Mouse (Mus musculus): ENCODE measurements at regions not wholly inside any gene's neighbourhood (a gene's known extent, or its start where the extent isn't known, plus 50 kb on each side); places are given as distances from the start of the nearest gene placed in this dataset.
A peak's percentile ranks its signal among the peaks of the same experiment; 100 is the strongest.

DNA sequence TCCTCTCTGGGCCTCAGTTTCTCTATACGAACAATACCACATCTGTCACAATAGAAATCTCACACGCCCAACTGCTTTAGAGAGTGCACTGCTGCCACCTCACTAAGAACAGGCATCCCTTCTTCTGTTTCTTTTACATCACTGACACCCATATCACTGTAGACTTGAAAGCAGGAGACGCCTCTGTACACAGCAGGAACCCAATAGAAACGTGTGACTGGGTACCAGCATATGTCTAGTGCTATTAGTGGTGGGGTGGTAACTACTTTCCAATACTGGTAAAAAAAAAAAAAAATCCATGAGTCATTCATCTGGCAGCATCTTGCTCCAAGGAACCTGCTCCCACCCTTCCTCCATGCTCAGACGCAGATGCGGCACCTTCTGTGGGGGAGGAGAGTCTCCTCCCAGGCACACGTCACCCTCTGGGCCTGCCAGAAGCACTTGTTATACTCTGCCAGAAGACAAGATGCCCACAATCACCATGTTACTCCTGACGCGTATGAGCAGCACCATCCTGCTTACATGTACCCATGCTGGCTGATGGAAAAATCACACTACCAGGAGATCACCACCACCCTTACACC is 151.3 kb upstream of the Plxna4 start:
- intact Hi-C loops (cut with DNase I), result no loop called here
- DNase-seq, result no peak

DNA sequence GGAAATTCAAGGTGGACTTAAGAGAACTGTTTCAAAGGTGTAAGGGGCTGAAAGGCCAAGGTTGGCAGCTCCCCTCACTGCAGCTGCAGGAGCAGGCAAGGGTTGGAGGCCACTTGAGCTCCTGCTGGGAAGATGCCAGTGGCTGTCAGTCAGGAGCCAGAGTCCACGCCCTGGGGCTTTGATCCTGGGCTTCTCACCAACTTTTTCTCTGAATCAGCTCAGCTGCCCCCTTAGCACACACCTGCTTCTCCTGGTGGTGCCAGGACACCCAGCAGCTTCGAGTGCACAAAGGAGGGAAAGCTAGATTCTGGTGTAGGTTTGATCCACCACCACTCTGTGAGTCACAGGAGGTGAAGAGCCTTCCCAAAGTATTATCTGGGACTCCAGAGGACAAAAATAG is 140.7 kb upstream of the Plxna4 start:
- intact Hi-C loops (cut with DNase I), result no loop called here
- peak; percentile 18 to 24 for DNase-seq

DNA sequence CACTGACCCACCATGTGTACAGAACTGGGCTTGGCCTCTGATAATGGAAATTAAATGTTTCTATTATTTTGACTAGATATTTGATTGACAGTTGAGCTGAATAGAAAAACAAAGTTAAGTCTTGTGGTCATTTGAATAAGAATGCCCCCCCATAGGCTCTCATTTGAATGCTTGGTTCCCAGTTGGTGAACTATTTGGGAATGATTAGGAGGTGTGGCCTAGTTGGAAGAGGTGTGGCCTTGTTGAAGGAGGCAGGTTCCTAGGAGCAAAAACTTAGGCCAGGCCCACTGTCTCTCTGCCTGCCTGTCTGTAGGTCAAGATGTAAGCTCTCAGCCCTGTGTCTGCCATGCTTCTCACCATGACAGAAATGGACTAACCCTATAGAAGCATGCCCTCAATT is 138.6 kb upstream of the Plxna4 start:
- DNase-seq, result no peak
- intact Hi-C loops (cut with DNase I), result no loop called here

DNA sequence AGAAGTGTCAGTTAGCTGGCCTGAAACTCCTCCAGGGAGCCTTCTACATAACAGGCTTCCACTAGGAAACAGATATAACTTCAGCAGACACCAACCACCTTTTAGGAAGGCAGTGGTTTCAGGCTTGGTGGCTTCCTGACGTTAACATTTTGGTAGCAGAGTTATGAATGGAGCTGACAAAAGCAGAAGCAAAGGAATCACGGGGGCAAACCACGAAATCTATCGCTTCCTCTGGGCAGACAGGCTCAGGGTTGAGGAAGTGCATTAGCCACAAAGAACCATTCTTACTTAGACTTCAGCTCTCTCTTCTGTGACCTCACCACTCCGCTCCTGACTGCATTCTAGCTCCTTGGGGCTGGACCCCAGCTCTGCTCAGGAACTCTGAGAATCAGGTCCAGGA is 129.9 kb upstream of the Plxna4 start:
- DNase-seq, result no peak
- intact Hi-C loops (cut with DNase I), result no loop called here

DNA sequence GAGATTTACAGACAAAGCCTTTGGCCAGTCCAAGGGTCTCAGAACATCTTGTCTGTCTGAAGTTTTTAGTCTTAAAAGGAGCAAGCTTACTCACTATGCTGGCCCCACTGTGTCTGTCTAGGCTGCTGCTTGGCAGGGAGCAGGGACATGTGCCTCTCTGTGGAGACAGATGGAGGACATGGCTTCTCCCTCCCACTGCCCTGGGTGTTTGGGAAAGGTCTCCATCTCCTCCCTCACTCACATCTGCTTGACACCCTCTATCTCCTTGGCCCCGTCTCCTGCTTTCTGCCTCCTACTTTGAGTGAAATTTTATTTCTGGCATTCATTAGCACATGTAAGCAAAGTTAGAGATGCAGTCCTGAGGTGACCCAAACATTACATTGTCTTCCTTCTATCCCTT is 127.1 kb upstream of the Plxna4 start:
- DNase-seq, result no peak
- intact Hi-C loops (cut with DNase I), result no loop called here

DNA sequence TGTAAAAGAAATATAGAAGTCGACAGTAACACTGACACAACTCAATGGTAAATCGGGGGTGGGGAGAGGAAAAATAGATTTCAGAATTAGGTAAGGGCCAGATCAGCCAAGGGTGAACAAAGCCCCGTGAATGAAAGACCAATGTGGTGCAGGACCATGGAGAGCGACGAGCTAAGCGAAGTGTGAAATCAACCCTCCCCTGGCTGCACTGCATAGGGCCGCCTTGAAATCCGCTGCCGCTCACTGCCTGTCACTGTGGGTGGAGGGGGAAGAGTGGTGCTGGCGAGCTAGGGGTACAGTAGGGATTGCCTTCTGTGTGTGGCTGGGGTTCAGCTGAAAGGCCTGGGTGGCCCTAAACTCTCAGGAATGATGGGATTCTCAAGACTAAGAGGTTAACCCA is 122.2 kb upstream of the Plxna4 start:
- intact Hi-C loops (cut with DNase I), result no loop called here
- DNase-seq, result peak in 1 of 2 experiments; percentile 4

DNA sequence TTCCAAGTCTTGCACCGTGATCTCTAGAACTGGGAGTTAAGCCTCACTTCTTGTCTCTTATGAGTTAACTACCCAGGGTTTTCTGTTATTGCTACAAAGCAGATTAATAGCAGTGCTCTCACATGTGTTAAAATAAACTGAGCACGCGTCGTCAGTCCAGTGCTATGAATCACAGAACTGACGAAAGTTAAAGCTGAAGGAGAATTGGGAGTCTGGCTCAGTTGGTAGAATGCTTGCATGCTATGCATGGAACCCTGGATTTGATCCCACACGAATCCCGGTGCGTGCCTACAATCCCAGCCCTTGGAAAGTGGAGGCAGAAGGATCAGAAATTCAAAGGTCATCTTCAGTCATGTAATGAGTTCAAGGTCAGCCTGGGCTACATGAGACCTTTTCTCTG is 121.6 kb upstream of the Plxna4 start:
- intact Hi-C loops (cut with DNase I), result loop anchor here (10.0 kb wide), 1 partner anchor 415 kb away; no protein-coding TSS in a partner anchor
- DNase-seq, result no peak

DNA sequence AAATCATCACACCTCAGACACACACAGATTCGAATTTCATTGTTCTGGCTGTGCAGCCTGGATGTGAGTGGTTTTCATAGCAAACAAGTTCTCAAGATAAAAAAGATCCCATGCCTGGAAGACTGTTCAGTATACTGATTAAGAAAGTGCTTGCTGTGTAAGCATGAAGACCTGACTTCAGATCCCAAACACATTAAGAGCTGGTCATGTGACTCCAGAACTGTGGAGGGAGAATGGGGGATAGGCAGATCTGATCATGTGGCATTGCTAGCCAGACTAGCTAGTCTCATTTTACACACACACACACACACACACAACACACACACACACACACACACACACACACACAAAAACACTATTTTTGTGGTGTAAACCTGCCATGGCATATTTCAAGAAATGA is 119.4 kb upstream of the Plxna4 start:
- intact Hi-C loops (cut with DNase I), result loop anchor here (10.0 kb wide), 1 partner anchor 417 kb away; no protein-coding TSS in a partner anchor
- DNase-seq, result no peak

DNA sequence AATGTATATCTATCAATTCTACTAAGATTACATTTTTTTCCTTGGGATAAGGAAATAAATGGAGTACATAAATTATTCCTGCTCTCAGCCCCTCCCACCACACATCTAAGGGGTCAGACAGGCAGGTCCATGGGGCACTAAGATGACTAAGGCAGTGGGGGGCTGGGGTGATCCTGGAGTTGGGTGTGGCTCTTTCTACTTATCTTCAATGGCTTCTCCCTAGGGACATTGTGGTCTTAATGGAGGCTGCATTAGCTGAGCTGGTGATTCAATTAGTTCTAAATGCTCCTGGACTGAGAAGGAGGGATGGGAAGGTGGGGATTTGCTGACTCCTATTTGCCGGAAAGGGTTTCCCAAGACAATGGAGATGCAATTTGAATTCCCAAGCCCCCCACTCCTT is 118.4 kb upstream of the Plxna4 start:
- DNase-seq, result no peak
- intact Hi-C loops (cut with DNase I), result loop anchor here (10.0 kb wide), 1 partner anchor 418 kb away; no protein-coding TSS in a partner anchor

DNA sequence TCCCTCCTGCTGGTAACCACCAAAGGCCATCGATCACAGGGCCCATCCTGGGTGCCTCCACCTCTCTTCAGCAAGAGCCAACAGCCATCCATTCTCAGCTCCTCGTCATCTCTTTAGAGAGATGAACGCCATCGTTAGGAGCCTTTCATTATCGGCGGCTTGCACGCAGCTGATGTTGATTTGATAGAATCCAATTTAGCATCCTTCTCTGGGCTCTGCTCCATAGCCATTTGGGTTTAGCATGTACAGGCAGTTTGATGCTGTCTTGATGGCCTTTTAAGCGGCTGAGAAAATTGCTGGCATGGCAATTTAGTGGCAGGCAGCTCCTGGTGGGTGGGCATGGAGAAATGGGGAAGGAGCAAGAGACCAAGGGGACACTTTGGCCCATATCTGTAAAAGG is 115.5 kb upstream of the Plxna4 start:
- intact Hi-C loops (cut with DNase I), result loop anchor here (10.0 kb wide), 1 partner anchor 421 kb away; no protein-coding TSS in a partner anchor
- no peak for DNase-seq

DNA sequence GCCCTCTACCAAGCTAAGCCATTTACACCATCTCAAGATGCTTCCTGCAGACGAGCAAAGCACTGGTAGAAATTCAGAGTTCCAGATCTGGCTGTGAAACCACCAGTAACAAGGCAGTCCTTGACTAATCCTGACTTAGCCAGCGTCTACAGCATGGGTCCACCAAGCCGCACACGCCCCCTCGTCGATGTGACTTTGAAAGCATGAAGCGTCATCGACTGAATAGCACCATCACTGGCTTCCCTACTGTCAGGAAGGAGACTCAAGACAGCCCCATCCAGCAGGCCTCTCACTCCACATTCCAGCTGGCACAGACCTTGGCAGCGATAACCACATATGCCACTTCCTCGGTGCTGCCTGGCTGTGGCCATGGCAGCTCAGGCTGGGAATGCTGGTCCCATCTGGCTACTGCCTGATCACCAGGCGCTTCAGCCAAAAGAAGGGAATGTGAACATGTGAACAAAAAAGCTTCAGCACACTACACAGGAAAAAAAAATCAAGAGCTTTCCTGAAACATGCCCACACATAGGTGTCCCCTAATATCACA is 114.3 kb upstream of the Plxna4 start:
- DNase-seq, result no peak
- intact Hi-C loops (cut with DNase I), result loop anchor here (10.0 kb wide), 1 partner anchor 422 kb away; no protein-coding TSS in a partner anchor

DNA sequence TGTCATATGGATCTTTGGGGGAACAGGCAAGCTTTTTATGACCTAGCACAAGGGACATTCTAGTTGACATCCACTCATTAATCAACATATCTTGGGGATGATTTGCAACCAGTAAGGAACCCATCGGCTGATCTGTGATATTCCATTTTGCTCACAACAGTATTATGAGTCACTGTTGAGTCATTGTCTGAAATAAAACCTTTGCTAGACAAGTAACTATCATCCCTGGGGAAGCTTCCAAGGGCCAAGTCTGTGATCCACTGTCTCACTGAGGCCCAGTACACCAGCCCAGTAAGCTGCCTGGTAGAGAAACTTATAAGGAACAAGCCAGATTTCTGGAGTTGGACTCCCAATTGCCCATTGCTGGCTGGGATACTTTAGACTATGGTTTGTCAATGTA is 111.8 kb upstream of the Plxna4 start:
- intact Hi-C loops (cut with DNase I), result loop anchor here (10.0 kb wide), 1 partner anchor 425 kb away; no protein-coding TSS in a partner anchor
- DNase-seq, result no peak

DNA sequence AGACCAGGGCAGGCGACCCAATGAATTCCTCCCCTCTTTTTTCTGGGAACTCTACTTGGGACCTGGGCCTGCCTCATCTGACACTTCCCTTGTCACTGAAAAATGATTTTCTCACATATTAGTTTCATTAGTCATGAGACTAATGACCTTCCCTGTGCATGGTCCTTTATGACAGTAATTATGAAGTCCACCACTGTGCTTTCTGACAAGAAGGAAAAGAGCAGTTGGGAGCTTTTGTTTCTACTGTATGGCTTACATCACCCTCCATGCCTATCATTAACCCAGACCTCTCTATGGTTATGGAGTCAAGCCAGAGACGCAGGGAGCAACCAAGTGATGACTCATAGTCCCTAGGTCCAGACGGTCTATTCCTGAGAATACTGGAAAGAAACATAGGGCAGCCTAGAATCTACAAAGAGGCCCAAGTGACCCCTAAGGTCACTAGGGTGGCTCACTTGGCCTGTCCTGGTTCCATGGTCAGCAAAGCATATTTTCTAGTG is 109.8 kb upstream of the Plxna4 start:
- DNase-seq, result no peak
- intact Hi-C loops (cut with DNase I), result no loop called here

DNA sequence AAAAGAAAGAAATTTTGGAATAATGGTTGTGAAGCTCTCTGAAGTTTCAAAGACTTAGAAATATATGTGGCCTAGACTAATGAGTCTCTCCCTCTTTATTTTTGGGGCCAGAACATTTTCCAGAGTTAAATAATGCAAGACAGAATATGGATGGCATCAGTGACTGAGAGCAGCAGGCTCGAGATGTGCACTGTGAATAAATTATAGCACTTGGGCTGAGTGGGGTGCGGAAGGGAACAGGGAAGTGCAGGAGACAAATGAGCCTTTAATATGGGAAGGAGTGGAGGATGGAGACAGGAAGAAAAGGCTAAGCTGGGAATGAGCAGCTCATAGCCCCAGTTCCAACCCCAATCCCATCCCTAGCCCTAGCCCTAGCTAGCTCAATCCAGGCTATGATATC is 108.0 kb upstream of the Plxna4 start:
- intact Hi-C loops (cut with DNase I), result no loop called here
- DNase-seq, result no peak

DNA sequence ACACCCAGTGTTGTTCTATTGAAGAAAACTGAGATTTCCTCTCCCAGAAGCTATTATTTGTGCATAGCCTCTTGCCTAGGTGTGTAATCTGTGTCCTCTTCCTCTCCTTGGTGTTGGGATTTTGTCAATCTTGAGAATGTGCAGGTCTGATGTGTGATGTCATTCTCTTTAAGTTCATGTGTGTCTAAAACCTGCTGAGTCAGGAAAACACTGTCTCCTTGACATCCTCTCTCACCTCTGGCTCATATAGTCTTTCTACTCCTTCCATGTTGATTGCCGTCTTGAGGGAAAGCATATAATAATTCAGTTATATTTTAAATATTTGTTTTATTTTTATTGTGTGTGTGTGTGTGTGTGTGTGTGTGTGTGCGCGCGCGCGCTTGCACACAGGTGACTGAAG is 84.6 kb upstream of the Plxna4 start:
- no peak for DNase-seq
- intact Hi-C loops (cut with DNase I), result no loop called here

DNA sequence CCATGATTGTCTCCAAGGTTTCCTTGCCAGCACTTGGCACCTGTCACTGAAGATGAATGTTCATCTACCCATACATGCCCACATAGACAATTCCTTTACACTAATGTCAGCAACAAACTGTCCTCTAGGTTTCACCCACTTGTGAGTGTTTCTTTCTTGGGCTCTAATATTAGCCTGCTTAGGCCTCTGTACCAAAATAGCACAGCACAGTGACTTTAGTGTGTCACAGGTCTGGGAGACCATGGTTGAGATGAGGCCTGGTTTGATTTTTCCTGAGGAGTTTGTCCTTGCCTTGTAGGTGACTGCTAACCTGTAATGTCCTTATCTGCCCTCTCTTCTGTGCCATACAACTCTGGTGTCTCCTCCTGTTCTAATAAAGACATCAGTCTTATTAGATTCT is 71.8 kb upstream of the Plxna4 start:
- DNase-seq, result no peak
- intact Hi-C loops (cut with DNase I), result no loop called here

DNA sequence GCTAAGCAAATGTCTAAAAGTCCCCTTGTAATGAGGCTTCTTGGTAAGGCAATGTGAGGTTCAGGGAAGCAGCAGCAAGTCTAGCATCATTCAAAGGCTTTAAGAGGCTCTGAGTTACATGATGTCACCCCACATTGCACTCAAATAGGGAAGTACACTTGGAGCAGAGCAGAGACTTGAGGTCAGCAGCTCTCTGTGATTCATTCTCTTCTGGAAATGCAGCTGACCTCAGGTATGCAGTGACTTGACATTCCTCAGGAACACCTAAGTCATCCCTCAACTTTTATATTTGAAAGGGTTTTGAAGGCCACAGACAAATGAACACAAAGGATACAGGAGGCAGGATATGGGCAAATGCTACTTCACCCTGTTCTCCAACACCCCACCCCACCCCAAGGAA is 69.4 kb upstream of the Plxna4 start:
- intact Hi-C loops (cut with DNase I), result no loop called here
- DNase-seq, result no peak

DNA sequence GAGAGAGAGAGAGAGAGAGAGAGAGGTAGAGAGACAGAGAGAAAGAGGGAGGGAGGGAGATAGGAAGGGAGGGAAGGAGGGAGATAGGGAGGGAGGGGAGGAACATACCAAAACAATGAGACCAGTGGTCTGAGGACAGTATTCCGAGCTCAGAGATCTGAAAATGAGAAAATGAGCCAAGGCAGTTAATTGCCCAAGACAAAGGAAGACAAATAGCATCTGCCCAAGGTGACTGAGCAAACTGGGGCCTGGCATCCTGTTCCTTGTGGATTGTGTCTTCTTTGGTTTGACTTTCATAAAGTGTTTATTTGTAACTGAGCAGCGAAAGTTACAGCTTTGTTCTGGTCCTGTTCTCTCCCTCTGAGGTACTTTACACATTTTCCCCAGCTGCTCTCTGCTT is 66.2 kb upstream of the Plxna4 start:
- intact Hi-C loops (cut with DNase I), result no loop called here
- no peak for DNase-seq

DNA sequence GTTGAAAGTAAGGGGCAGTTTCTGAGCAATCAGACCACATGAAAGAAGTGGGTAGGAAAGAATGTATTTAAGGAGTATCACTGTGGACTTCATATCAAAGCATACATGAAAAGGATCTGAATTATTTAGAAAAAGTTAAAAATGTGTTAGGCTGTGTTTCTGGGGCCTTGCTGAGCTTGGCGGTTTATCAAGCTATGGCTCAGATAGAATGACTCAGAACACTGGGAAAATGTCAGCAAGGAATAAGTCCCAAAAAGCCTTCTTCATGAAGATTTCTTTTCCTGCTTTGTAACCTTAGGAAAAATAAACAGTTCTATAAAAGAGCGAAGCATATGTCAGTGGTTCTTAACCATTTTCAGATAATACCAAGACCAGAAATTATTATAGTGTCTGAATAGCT is 56.0 kb upstream of the Plxna4 start:
- intact Hi-C loops (cut with DNase I), result no loop called here

DNA sequence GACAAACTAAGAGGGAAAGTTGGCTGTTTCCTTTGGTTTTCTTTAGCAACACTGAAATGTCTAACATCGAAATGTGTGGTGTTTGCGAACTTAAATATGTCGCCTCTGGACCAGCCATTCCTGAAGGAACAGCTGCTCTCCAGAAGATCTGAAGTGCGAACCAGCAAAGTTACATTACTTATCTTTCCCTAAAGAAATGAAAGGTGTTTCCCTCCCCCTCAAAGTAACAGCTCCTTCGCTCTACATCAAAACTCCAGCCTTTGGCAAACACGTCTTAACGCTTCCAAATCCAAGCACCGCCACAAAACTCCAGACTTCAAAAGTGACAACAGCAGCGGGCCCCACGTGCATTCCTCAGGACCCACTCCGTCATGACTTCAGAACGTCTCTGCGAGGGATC is 50.9 kb upstream of the Plxna4 start:
- no peak for DNase-seq
- intact Hi-C loops (cut with DNase I), result no loop called here

More for the DNA sequence above, 56.0 kb upstream of the Plxna4 start:
- DNase-seq, result no peak

All from gastrocnemius, postnatal 36 days (tissue).